Mouse (Mus musculus): ENCODE measurements around the gene Fmnl2. TPM values are rescaled to one million over a fixed set of nuclear protein-coding genes. Genes with fewer than 3 reads are reported as not detected.

Gene Fmnl2
- 11.7 and 13.1 TPM in 2 replicates for polyA plus RNA-seq (2016; fragmentation: Nextera tagmentation; extraction: Ambion mirVana)

GRCm38 (mm10) chr2:52857611-52858528 lies at the start of gene Fmnl2:
Gene Fmnl2, plus strand, starts transcription at chr2:52857860.
- Histone ChIP-seq H3K27me3 (no peaks in the 10 kb centered on the region), H3K4me1 (peaks cover 34% of the 10 kb centered on the region), H3K36me3 (no peaks in the 10 kb centered on the region), H3K4me2 (replicated peaks) (peak within 1 kb of the TSS; percentile 87), H3K4me3 (peak within 1 kb of the TSS; percentile 75), H3K9ac (replicated peaks) (peak within 1 kb of the TSS; percentile 96), H3K9me3 (no peaks in the 10 kb centered on the region), H3K27ac (replicated peaks) (peak within 1 kb of the TSS; percentile 84)
- under 1% methylated on average over 107 of the region's 114 CpGs for WGBS
- ATAC-seq (ENCODE audit: low FRiP score, low read depth) = peak; percentile 94

GRCm38 (mm10) chr2:52809988-52810387 lies 47.7 kb upstream of the Fmnl2 start:
- Histone ChIP-seq H3K27me3 (no peaks in the 10 kb centered on the region), H3K9me3 (no peaks in the 10 kb centered on the region), H3K4me1 (0 out of 2 replicates have a peak, but pooled peaks cover 2% of the 10 kb centered on the region), H3K4me3 (no peak overlapping the region), H3K9ac (replicated peaks) (no peak overlapping the region), H3K4me2 (replicated peaks) (no peak overlapping the region), H3K36me3 (no peaks in the 10 kb centered on the region), H3K27ac (replicated peaks) (no peak overlapping the region)
- ATAC-seq (ENCODE audit: low FRiP score, low read depth) = no peak
- 86% methylated on average over 5 of the region's 5 CpGs for WGBS

- no peak overlapping the region for H3K4me3 ChIP-seq
- H3K9ac ChIP-seq (replicated peaks) = no peak overlapping the region
- ATAC-seq (ENCODE audit: low FRiP score, low read depth) = no peak
- H3K9me3 ChIP-seq = no peaks in the 10 kb centered on the region
- no peaks in the 10 kb centered on the region for H3K27me3 ChIP-seq
- H3K27ac ChIP-seq (replicated peaks) = no peak overlapping the region
- H3K36me3 ChIP-seq = no peaks in the 10 kb centered on the region
- 0 out of 2 replicates have a peak, but pooled peaks cover 2% of the 10 kb centered on the region for H3K4me1 ChIP-seq
- WGBS = 36% methylated on average over 5 of the region's 5 CpGs
- no peak overlapping the region for H3K4me2 ChIP-seq (replicated peaks)
Observed at GRCm38 (mm10) chr2:52811691-52812090, 46.0 kb upstream of the Fmnl2 start.

- 85% methylated on average over 1 of the region's 1 CpGs for WGBS
- ATAC-seq (ENCODE audit: low FRiP score, low read depth) = no peak
- no peak overlapping the region for H3K9ac ChIP-seq (replicated peaks)
- H3K27ac ChIP-seq (replicated peaks) = no peak overlapping the region
- no peak overlapping the region for H3K4me2 ChIP-seq (replicated peaks)
- no peaks in the 10 kb centered on the region for H3K4me1 ChIP-seq
- no peak overlapping the region for H3K4me3 ChIP-seq
- H3K27me3 ChIP-seq = no peaks in the 10 kb centered on the region
- no peaks in the 10 kb centered on the region for H3K36me3 ChIP-seq
- H3K9me3 ChIP-seq = no peaks in the 10 kb centered on the region
Observed at GRCm38 (mm10) chr2:52817341-52817740, 40.3 kb upstream of the Fmnl2 start.

- Histone ChIP-seq H3K4me3 (no peak overlapping the region), H3K4me2 (replicated peaks) (no peak overlapping the region), H3K27me3 (no peaks in the 10 kb centered on the region), H3K9me3 (no peaks in the 10 kb centered on the region), H3K27ac (replicated peaks) (no peak overlapping the region), H3K9ac (replicated peaks) (no peak overlapping the region), H3K36me3 (no peaks in the 10 kb centered on the region), H3K4me1 (no peaks in the 10 kb centered on the region)
- WGBS = 81% methylated on average over 4 of the region's 4 CpGs
- no peak for ATAC-seq (ENCODE audit: low FRiP score, low read depth)
Observed at GRCm38 (mm10) chr2:52818944-52819343, 38.7 kb upstream of the Fmnl2 start.

GRCm38 (mm10) chr2:52822214-52822613 lies 35.4 kb upstream of the Fmnl2 start:
- Histone ChIP-seq H3K4me3 (no peak overlapping the region), H3K27ac (replicated peaks) (no peak overlapping the region), H3K4me1 (no peaks in the 10 kb centered on the region), H3K9ac (replicated peaks) (no peak overlapping the region), H3K9me3 (no peaks in the 10 kb centered on the region), H3K36me3 (no peaks in the 10 kb centered on the region), H3K4me2 (replicated peaks) (no peak overlapping the region), H3K27me3 (no peaks in the 10 kb centered on the region)
- 83% methylated on average over 2 of the region's 2 CpGs for WGBS
- no peak for ATAC-seq (ENCODE audit: low FRiP score, low read depth)

GRCm38 (mm10) chr2:52828077-52828476 lies 29.6 kb upstream of the Fmnl2 start:
- H3K4me3 ChIP-seq = no peak overlapping the region
- no peak for ATAC-seq (ENCODE audit: low FRiP score, low read depth)
- no peaks in the 10 kb centered on the region for H3K9me3 ChIP-seq
- H3K9ac ChIP-seq (replicated peaks) = no peak overlapping the region
- no peaks in the 10 kb centered on the region for H3K27me3 ChIP-seq
- no peak overlapping the region for H3K27ac ChIP-seq (replicated peaks)
- WGBS = 87% methylated on average over 4 of the region's 4 CpGs
- H3K4me1 ChIP-seq = no peaks in the 10 kb centered on the region
- H3K4me2 ChIP-seq (replicated peaks) = no peak overlapping the region
- H3K36me3 ChIP-seq = no peaks in the 10 kb centered on the region

- Histone ChIP-seq H3K4me1 (no peaks in the 10 kb centered on the region), H3K4me3 (no peak overlapping the region), H3K27me3 (no peaks in the 10 kb centered on the region), H3K9ac (replicated peaks) (no peak overlapping the region), H3K4me2 (replicated peaks) (no peak overlapping the region), H3K9me3 (no peaks in the 10 kb centered on the region), H3K27ac (replicated peaks) (no peak overlapping the region), H3K36me3 (no peaks in the 10 kb centered on the region)
- WGBS = 84% methylated on average over 4 of the region's 4 CpGs
- no peak for ATAC-seq (ENCODE audit: low FRiP score, low read depth)
Observed at GRCm38 (mm10) chr2:52830513-52830912, 27.1 kb upstream of the Fmnl2 start.

- no peak for ATAC-seq (ENCODE audit: low FRiP score, low read depth)
- Histone ChIP-seq H3K4me1 (no peaks in the 10 kb centered on the region), H3K27me3 (no peaks in the 10 kb centered on the region), H3K27ac (replicated peaks) (no peak overlapping the region), H3K9ac (replicated peaks) (no peak overlapping the region), H3K4me2 (replicated peaks) (no peak overlapping the region), H3K4me3 (no peak overlapping the region), H3K9me3 (no peaks in the 10 kb centered on the region), H3K36me3 (no peaks in the 10 kb centered on the region)
- 88% methylated on average over 2 of the region's 2 CpGs for WGBS
Observed at GRCm38 (mm10) chr2:52831585-52831984, 26.1 kb upstream of the Fmnl2 start.

GRCm38 (mm10) chr2:52835726-52836125 lies 21.9 kb upstream of the Fmnl2 start:
- H3K4me2 ChIP-seq (replicated peaks) = no peak overlapping the region
- no peak overlapping the region for H3K4me3 ChIP-seq
- ATAC-seq (ENCODE audit: low FRiP score, low read depth) = no peak
- peaks cover 2% of the 10 kb centered on the region; the same call in 1 of the 2 replicates for H3K4me1 ChIP-seq
- H3K9me3 ChIP-seq = no peaks in the 10 kb centered on the region
- no peaks in the 10 kb centered on the region for H3K36me3 ChIP-seq
- no peaks in the 10 kb centered on the region for H3K27me3 ChIP-seq
- WGBS = 85% methylated on average over 3 of the region's 3 CpGs
- no peak overlapping the region for H3K27ac ChIP-seq (replicated peaks)
- no peak overlapping the region for H3K9ac ChIP-seq (replicated peaks)

GRCm38 (mm10) chr2:52839074-52839473 lies 18.6 kb upstream of the Fmnl2 start:
- Histone ChIP-seq H3K4me2 (replicated peaks) (no peak overlapping the region), H3K27me3 (no peaks in the 10 kb centered on the region), H3K36me3 (no peaks in the 10 kb centered on the region), H3K4me1 (peaks cover 2% of the 10 kb centered on the region; the same call in 1 of the 2 replicates), H3K27ac (replicated peaks) (no peak overlapping the region), H3K9me3 (no peaks in the 10 kb centered on the region), H3K9ac (replicated peaks) (no peak overlapping the region), H3K4me3 (no peak overlapping the region)
- ATAC-seq (ENCODE audit: low FRiP score, low read depth) = no peak
- WGBS = 42% methylated on average over 4 of the region's 4 CpGs

- Histone ChIP-seq H3K4me3 (no peak overlapping the region), H3K27me3 (no peaks in the 10 kb centered on the region), H3K4me1 (peaks cover 2% of the 10 kb centered on the region; the same call in 1 of the 2 replicates), H3K36me3 (no peaks in the 10 kb centered on the region), H3K9me3 (no peaks in the 10 kb centered on the region), H3K4me2 (replicated peaks) (no peak overlapping the region), H3K27ac (replicated peaks) (no peak overlapping the region), H3K9ac (replicated peaks) (no peak overlapping the region)
- no peak for ATAC-seq (ENCODE audit: low FRiP score, low read depth)
- WGBS = 80% methylated on average over 3 of the region's 3 CpGs
Observed at GRCm38 (mm10) chr2:52839868-52840267, 17.8 kb upstream of the Fmnl2 start.

All from midbrain, embryonic 12.5 days (tissue).